Mouse (Mus musculus) c-Kit-positive CD71-positive TER-119-negative erythroid progenitor cells, embryonic 14.5 days (primary cell): ENCODE measurements at regions not wholly inside any gene's neighbourhood (a gene's known extent, or its start where the extent isn't known, plus 50 kb on each side); places are given as distances from the start of the nearest gene placed in this dataset.
A peak's percentile ranks its signal among the peaks of the same experiment; 100 is the strongest.

Experiments used
- DNase-seq: peaks from one replicate; pipeline ENCODE4 v3.0.0-alpha.2; 2013; ENCODE audit warnings: low read depth

- no peak for DNase-seq
Measured at GRCm38 (mm10) chr6:31995977-31996376, 54.1 kb upstream of the 1700012A03Rik start.

- DNase-seq = no peak
Measured at GRCm38 (mm10) chr6:31995249-31995648, 54.8 kb upstream of the 1700012A03Rik start.

- DNase-seq = no peak
Measured at GRCm38 (mm10) chr6:31985698-31986097, 64.3 kb upstream of the 1700012A03Rik start.

GRCm38 (mm10) chr6:31976705-31977104 lies 73.3 kb upstream of the 1700012A03Rik start:
- DNase-seq = no peak

GRCm38 (mm10) chr6:31948063-31948481 lies 102.0 kb upstream of the 1700012A03Rik start:
- DNase-seq = no peak

GRCm38 (mm10) chr6:31946572-31946971 lies 103.5 kb upstream of the 1700012A03Rik start:
- no peak for DNase-seq

GRCm38 (mm10) chr6:31945347-31945746 lies 104.7 kb upstream of the 1700012A03Rik start:
- DNase-seq = no peak

GRCm38 (mm10) chr6:31944546-31944945 lies 105.5 kb upstream of the 1700012A03Rik start:
- no peak for DNase-seq

GRCm38 (mm10) chr6:31942696-31943095 lies 107.3 kb upstream of the 1700012A03Rik start:
- DNase-seq = no peak

GRCm38 (mm10) chr6:31938216-31938814 lies 111.7 kb upstream of the 1700012A03Rik start:
- DNase-seq = peak; percentile 28

- no peak for DNase-seq
Measured at GRCm38 (mm10) chr6:31937146-31937545, 112.9 kb upstream of the 1700012A03Rik start.

GRCm38 (mm10) chr6:31934826-31935225 lies 115.2 kb upstream of the 1700012A03Rik start:
- DNase-seq = no peak

GRCm38 (mm10) chr6:31933956-31934355 lies 116.1 kb upstream of the 1700012A03Rik start:
- no peak for DNase-seq

- DNase-seq = no peak
Measured at GRCm38 (mm10) chr6:31933364-31933763, 116.7 kb upstream of the 1700012A03Rik start.

GRCm38 (mm10) chr6:31931116-31931515 lies 118.9 kb upstream of the 1700012A03Rik start:
- no peak for DNase-seq

- DNase-seq = no peak
Measured at GRCm38 (mm10) chr6:31929165-31929564, 120.9 kb upstream of the 1700012A03Rik start.

GRCm38 (mm10) chr6:31927181-31927580 lies 122.9 kb upstream of the 1700012A03Rik start:
- no peak for DNase-seq

GRCm38 (mm10) chr6:31924669-31925046 lies 125.4 kb upstream of the 1700012A03Rik start:
- no peak for DNase-seq

GRCm38 (mm10) chr6:31923951-31924668 lies 125.9 kb upstream of the 1700012A03Rik start:
- DNase-seq = no peak

- DNase-seq = no peak
Measured at GRCm38 (mm10) chr6:31921561-31922152, 128.4 kb upstream of the 1700012A03Rik start.

- DNase-seq = no peak
Measured at GRCm38 (mm10) chr6:31917411-31918131, 132.5 kb upstream of the 1700012A03Rik start.

- no peak for DNase-seq
Measured at GRCm38 (mm10) chr6:31901791-31902190, 148.3 kb upstream of the 1700012A03Rik start.

GRCm38 (mm10) chr6:31899055-31899454 lies 151.0 kb upstream of the 1700012A03Rik start:
- no peak for DNase-seq
